Mouse (Mus musculus): Measurements from ENCODE around the gene S100a10.
A peak's percentile ranks its signal among the peaks of the same experiment; 100 is the strongest.

Gene S100a10

GRCm38 (mm10) chr3:93547749-93548540, 6.9 kb upstream of the S100a10 start:
- no peak for DNase-seq

- no peak for DNase-seq
Observed at GRCm38 (mm10) chr3:93548541-93549266, 6.2 kb upstream of the S100a10 start.

- no peak for DNase-seq
Observed at GRCm38 (mm10) chr3:93549986-93550385, 4.9 kb upstream of the S100a10 start.

DNA sequence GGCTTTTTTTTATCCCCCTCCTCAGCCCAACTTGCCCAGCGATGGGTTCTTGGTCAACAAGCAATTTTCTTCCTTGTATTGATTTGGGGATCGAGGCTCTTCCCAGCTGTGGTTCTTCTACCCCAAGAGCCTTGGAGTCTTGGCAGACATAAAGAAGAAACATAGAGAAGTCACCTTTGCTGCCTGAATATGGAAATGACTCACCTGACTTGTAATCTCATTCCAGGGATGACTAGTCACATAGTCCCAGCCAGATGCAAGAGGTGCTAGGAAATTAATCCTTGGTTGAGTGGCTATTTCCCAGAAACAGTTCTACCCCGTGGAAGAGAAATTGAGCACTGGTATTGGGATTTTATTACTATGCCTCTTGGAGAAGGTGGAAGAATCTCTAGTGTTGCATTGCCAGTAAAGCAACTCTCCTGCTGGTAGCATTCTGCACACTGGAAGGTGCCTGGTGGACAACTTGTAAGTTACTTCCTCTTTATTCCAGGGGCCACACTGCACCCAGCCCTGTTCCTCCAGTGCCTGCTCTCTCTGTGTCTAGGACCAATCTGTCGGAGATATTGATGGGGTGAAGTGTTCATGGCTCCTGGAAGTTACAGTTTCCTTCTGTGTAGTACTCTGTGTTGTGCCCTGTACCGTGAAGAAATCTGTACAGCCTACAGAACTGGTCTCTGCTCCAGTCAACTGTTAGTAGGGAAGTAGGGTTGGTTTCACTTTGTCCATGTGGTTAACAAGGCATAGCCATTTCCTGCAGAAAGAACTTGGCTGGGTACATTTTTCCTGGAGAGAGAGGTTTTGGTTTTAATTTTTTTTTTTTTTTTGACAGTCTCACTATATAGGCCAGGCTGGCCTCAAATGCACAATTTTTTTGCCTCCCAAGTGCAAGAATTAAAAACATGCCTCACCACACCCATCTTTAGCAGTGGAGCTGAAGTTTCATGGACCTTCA, 2.7 kb upstream of the S100a10 start:
- no peak for DNase-seq

- no peak for DNase-seq
Observed at GRCm38 (mm10) chr3:93553311-93553710, 1.6 kb upstream of the S100a10 start.

DNA sequence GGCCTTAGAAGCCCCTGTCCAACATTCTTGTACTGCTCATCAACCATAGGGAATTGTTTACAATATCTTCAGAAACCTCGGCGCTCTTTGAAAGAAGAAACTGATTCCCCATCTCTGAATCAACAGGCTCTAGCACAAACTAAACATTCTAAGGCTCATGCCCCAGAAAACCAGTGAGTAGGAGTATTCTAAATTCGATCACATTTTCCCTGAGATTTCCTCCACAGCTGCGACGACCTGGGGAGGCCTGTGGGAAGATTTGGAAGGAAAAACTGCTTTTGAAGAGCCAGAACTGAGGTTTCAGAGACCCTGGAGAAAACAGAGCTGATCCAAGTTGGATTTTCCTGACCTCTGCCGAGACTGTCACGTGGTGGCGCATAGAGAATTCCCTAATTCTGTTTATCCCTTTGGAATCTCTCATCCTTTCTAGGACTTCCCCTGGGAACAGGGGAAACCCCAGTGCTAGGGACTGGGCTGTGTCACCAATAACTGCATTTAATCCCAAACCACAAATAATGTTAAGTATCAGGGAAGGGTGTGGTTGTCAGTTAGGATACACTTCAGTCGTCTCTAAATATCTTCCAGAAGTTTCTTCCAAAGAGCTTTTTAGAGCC, 1.0 kb upstream of the S100a10 start:
- no peak for DNase-seq

- DNase-seq: peak; percentile 26 to 54
Observed at GRCm38 (mm10) chr3:93554379-93554980, 400 bp upstream of the S100a10 start.

- DNase-seq: peak; percentile 76 to 82
Observed at GRCm38 (mm10) chr3:93555878-93556254, 986 bp downstream of the S100a10 start.

DNA sequence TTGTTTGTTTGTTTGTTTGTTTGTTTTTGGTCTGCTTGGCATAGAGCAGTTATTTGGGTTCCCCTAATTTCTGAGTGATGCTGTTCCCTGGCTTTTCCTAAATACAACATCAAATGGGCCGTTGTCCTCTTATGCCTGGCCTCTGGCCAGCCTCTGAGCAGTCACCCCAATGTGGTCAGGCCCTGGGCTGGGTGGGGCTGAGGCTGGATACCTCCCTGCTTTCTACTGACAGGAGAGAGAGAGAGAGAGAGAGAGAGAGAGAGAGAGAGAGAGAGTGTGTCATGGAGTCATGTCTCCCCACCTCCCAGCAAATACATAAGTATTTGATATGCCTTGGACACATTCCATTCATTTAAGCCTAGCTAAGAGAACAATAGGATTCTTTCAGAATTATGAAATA, 1.7 kb downstream of the S100a10 start:
- DNase-seq: no peak

DNA sequence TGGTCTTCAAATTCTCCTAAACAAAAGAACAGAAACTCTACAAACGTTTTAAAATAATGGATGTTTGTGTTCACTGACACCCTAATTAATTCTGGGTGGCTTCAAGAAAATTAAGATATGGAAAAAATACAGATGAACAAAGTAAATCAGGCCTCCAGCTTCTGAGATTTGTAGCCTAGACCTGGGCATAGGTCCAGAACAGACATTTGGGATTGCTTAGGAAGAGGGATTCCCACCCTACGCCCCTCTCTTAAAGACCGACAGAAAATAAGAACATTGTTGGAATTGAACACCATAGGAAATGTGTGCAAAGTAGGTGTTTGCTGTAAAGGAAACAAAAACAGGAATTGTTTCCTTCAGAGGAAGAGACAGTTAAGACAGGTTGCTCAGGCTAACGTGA, 2.6 kb downstream of the S100a10 start:
- DNase-seq: no peak

DNA sequence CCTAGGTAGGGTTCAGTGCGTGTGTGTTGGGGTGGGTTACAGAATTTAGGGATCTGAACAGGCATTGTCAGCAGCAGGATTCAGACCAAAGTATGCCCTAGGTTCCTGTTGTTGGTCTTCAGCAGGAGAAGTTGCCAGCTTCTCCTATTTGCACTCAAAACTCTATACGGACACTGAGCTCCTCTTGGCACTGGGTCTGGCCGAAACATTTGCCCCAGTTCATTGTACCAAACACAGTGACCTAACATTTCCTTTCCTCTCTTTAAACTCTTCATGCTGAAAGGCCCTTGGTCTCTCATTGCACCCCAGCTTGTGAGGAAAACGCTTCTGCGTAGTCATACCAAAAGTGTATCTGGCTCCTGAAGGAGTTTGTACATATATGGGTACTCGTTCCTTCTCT, 5.1 kb downstream of the S100a10 start:
- no peak for DNase-seq

DNA sequence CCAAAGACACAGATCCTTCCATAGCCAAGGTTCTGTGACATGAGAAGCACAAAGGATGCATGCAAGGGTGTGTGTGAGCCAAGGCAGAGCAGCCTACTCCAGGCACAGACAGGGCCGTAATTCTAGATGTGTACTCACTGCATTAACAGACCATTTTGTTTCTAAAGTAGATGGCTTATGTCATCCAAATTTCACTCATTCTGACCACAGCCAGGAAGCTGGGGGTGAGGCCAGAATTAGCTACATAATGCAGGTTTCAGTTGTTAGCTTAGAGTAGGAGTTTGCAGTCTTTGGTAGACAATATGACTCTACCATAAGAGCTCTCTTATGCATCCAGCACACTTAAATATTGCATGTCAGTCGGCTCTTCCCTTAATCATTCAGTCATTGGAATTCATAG, 7.5 kb downstream of the S100a10 start:
- DNase-seq: no peak

DNA sequence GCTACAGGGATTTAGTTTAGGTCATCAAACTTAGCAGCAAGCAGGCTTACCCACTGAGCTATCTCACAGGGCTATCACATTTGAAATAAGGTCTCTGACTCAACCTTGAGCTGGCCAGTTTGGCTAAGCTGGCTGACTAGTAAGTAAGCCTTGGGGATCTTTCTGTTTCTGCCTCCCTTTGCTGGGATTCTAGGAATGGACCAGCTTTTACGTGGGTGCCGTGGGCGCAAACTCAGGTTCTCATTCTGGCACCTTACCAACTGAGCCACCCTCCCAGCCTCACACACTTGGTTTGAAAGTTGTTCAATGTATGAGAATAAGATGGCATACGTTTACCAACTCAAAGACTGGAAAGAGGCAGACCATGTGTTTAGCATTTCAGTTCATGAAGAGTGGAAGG, 8.3 kb downstream of the S100a10 start:
- DNase-seq: no peak

GRCm38 (mm10) chr3:93566892-93567291, 12.0 kb downstream of the S100a10 start:
- DNase-seq: no peak

DNA sequence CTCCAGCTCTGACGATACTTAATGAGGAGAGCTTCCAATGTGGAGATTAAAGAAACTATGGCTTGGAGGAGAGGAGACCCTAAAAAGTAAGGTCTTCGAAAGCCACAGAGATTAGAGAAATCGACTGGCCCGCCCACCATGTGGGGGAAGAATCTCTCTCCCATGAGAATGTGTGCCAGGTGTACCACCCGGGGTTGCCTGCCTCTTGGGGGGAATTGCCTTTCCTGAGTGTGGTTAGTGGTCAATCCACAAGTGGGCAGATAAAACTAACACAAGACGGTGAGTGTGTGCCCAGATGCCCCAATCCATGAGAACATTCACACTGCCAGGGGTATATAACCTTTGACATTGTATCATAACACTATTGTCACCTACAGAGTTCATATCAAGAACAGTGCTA, 12.8 kb downstream of the S100a10 start:
- DNase-seq: no peak

GRCm38 (mm10) chr3:93568428-93569040, 13.7 kb downstream of the S100a10 start:
- DNase-seq: peak; percentile 60 to 72

DNA sequence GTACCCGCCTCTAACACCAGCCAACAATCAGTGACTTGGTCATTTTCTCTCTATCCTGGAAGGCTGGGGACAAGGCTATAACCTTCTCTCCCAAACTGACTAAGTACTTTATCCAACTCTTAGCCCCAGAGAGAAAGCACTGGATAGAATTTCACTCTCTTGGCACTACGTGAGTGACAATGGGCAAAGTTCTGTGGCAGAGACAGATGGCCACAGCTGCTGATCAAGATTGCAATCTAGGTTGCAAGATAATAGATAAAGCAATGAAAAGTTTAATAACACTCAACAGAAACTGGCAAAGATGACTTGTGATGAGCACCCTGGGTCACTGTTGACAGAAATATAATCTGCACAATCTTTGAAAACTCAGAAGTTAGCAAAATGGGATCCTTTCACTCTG, 14.2 kb downstream of the S100a10 start:
- DNase-seq: no peak

DNA sequence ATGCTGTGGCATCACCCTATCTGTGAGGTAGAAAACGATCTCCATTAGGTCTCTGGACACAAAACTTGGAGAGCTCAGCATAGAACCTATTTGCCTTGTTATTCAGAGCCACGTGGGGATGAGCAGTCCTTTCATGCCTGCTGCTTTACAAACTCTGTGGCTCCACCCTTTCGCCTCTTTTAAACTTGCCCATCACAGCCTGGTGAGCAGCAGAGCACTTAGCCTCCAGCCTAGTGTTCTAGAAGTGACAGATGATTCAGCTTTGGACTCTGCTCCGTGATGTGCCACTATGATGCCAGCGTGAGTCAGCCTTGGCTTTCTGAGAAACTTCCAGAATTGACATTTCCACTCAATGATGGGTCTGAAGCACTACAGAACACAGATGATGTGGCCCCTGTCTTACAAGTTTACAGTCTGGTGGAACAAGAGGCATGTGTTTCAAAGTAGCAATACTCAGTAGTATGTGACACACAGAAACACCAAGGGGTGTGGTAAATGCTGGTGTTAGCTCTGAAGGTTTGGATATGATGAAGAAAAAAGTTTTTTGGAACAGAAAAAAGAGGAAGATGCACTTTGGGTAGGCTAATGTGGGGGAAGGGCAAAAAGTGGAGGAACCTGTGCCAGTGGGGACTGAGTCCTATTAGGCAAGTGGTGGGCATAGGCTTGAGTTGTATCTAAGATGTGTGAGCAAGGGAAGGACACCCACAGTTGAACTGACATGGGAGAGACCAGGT, 17.3 kb downstream of the S100a10 start:
- DNase-seq: no peak

DNA sequence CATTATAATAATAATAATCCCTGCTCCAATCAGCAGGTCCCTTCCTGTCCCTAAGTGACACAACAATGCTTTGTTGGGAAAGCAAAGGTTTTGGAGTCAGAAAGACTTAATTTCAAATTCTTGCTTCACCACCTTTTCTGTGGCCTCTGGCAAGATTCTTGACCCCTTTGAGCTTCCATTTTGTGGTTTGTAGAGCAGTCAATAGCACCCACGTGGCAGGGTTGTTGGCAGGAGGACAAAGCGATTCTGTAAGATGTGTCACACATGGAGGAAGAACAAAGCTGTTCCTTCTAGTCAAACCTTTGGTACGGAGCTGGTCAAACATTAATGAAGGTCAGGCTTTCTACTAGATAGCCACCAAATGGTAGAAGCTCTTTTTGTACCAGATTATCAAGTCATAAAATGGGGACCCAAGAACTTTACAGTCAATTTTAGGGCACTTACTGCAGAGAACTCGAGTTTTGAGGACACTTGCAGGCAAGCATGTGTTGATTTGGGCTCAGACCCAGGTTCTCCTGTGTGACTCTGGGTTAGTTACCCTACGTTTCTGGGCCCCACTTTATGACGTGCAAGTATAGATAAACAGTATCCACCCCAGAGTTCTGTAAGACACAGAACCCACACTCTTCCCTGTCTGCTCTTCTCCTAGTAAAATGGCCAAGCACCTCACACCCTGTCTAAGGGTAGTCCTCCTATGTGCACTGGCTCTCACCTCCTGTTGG, 24.6 kb downstream of the S100a10 start:
- DNase-seq: peak; percentile 76 to 87

GRCm38 (mm10) chr3:93580039-93580403, 25.1 kb downstream of the S100a10 start:
- DNase-seq: no peak

DNA sequence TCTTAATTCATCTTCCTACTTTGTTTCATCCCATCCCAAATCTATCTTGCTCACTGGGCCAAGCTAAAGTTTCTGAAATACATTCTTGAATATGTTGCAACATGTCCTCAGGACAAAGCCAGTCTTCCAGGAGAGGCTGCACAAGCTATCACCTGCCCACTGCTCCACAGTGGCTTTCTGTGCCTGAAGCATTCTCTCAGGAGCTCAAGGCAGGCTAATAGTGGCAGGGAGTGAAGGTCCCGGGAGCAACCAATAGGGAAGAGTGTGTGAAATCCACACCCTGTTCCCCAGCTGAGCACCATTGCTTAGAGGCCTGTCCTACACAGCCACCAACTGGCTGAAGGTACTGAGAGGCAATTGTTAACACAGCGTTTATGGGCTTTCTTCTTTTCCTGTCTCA, 26.1 kb downstream of the S100a10 start:
- DNase-seq: peak; percentile 20 to 48

Data from lung, adult 18-20 months (tissue).